Mouse (Mus musculus): ENCODE results near the gene Csnka2ip.

DNA sequence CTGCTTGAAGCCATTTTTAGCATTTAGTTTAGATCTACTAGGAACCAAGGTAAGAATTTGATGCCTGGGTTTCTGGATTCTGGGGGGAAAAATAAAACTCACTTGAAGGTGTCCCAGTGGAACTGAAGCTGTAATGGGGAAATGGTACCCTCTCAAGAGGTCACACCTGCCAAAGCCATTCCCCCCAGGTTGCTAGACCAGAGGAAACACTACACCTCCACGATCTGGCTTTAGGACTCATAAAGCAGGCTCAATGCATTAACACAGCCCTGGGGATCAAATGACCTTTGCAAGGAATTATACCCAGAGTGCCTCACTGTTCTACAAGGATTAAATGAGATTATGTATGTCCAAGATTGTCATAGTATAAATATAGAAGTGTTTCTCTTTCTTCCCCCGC is 88.8 kb downstream of the Csnka2ip start:
- no peak for TF ChIP-seq POLR2A (IDR thresholded peaks at IDR 0.05; ENCODE audit: low read depth, low read length)
- no peak for TF ChIP-seq CTCF (IDR thresholded peaks at IDR 0.05; ENCODE audit: borderline replicate concordance, insufficient read depth, low read length)
